In the genomic region with DNA sequence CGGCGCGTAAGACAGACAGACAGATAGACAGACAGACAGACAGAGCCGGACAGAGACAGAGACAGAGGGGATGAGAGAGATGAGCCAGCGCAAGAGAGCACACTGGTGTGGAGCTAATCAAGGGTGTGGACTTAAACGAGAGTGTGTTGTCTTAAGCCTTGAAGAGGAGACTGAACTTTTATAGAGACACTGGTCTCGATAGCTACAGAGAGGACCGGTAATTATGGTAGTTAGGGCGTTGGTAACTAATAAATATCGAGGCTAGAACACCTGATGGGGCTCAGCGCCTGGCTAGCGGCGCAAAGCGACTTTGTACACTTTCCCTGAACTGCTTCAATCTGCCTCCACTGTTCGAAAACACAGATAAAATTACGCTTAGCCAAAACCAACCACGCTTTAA, we compare ENCODE assay signal across 12 mouse cellular contexts. TPM values are rescaled to one million over a fixed set of nuclear protein-coding genes. Genes with fewer than 3 reads are reported as not detected.
DNase-seq lines count a peak whose midpoint lies in the region; ATAC-seq and TF ChIP-seq lines count a peak whose summit lies in the region.
"Had no signal": no experiment of that assay in that cellular context is flagged by ENCODE, and none has a peak within 500 bp of the region (broad histone marks: within the 10 kb centered on the region; RNA-seq: fewer than 3 reads in every experiment).

No protein-coding gene starts in this region.

- H3K27me3 ChIP-seq in heart, embryonic 16.5 days (ENCODE audit: control insufficient read depth, insufficient read depth, low read length), result peaks cover 54% of the 10 kb centered on the region
- peaks cover 48% of the 10 kb centered on the region for H3K27me3 ChIP-seq in lung, postnatal 0 days (replicated peaks; ENCODE audit: insufficient read depth, low read length)
- peaks cover 56% of the 10 kb centered on the region for H3K27me3 ChIP-seq in hindbrain, postnatal 0 days (ENCODE audit: insufficient read depth, low read length)

- no peak overlapping the region; the same call in 1 of the 2 replicates for H3K27ac ChIP-seq in heart, embryonic 16.5 days (ENCODE audit: low read length)
- no peak overlapping the region for H3K27ac ChIP-seq in lung, postnatal 0 days (ENCODE audit: low read length)
- no peak overlapping the region for H3K27ac ChIP-seq in hindbrain, postnatal 0 days
- H3K27ac ChIP-seq in olfactory bulb, adult 2 months (ENCODE audit: insufficient read depth, low read depth, low read length), result 0 out of 2 replicates have a peak overlapping the region, but pooled peaks have one; percentile 15
- H3K27ac ChIP-seq: midbrain, embryonic 12.5 days had no signal

- no peaks in the 10 kb centered on the region for H3K36me3 ChIP-seq in heart, embryonic 16.5 days (ENCODE audit: control insufficient read depth, insufficient read depth)
- H3K36me3 ChIP-seq in lung, postnatal 0 days (ENCODE audit: insufficient read depth, low read length), result no peaks in the 10 kb centered on the region
- H3K36me3 ChIP-seq in hindbrain, postnatal 0 days (ENCODE audit: insufficient read depth, low read length), result no peaks in the 10 kb centered on the region
- H3K36me3 ChIP-seq: midbrain, embryonic 12.5 days had no signal

- no peak for DNase-seq in heart, postnatal 4 days
- DNase-seq in lung, postnatal 0 days (ENCODE audit: low spot score), result no peak
- no peak for DNase-seq in lung, postnatal 4 days
- no peak for DNase-seq in hindbrain, postnatal 0 days (ENCODE audit: low spot score)
- DNase-seq in thymus, postnatal 4 days, result no peak
- DNase-seq: adrenal gland, adult 2 months; cerebellum, adult 8-10 months; thymus, postnatal 25 days had no signal

- H3K4me3 ChIP-seq in heart, embryonic 16.5 days (ENCODE audit: low read length), result peak overlapping the region; percentile 44
- H3K4me3 ChIP-seq in lung, postnatal 0 days (ENCODE audit: low read depth, low read length), result peak overlapping the region; percentile 56
- H3K4me3 ChIP-seq in hindbrain, postnatal 0 days (ENCODE audit: low read length), result 0 out of 2 replicates have a peak overlapping the region, but pooled peaks have one; percentile 43
- H3K4me3 ChIP-seq in olfactory bulb, adult 2 months (ENCODE audit: insufficient read depth, low read depth, low read length), result peak overlapping the region; percentile 27
- H3K4me3 ChIP-seq: midbrain, embryonic 12.5 days had no signal

- WGBS in heart, embryonic 16.5 days, result 12% methylated on average over 17 of the region's 17 CpGs
- WGBS in lung, postnatal 0 days, result 7% methylated on average over 17 of the region's 17 CpGs
- WGBS in hindbrain, postnatal 0 days, result 6% methylated on average over 17 of the region's 17 CpGs
- WGBS in olfactory bulb, adult 2 months, result 11% methylated on average over 17 of the region's 17 CpGs

- no peak for TF ChIP-seq POLR2A in olfactory bulb, adult 2 months (IDR thresholded peaks at IDR 0.05; ENCODE audit: insufficient read depth, low read depth, low read length)

- no peak for TF ChIP-seq EP300 in lung, postnatal 0 days (IDR thresholded peaks at IDR 0.05)

- TF ChIP-seq CTCF in lung, postnatal 0 days (IDR thresholded peaks at IDR 0.05), result no peak
- TF ChIP-seq CTCF in hindbrain, postnatal 0 days (IDR thresholded peaks at IDR 0.05; ENCODE audit: low read depth), result no peak
- no peak for TF ChIP-seq CTCF in olfactory bulb, adult 2 months (IDR thresholded peaks at IDR 0.05; ENCODE audit: insufficient read depth, low read depth, low read length)

- H3K4me1 ChIP-seq in heart, embryonic 16.5 days (ENCODE audit: control insufficient read depth, insufficient read depth, low read length), result peaks cover 12% of the 10 kb centered on the region
- peaks cover 5% of the 10 kb centered on the region; the same call in 1 of the 2 replicates for H3K4me1 ChIP-seq in lung, postnatal 0 days (ENCODE audit: insufficient read depth, low read depth, low read length)
- H3K4me1 ChIP-seq in hindbrain, postnatal 0 days (ENCODE audit: insufficient read depth, low read length), result peaks cover 8% of the 10 kb centered on the region; the same call in 1 of the 2 replicates
- peaks cover 17% of the 10 kb centered on the region for H3K4me1 ChIP-seq in olfactory bulb, adult 2 months (ENCODE audit: control insufficient read depth, insufficient read depth, low read length)

- peak overlapping the region; percentile 41 for H3K9ac ChIP-seq in heart, embryonic 16.5 days (ENCODE audit: low read length)
- no peak overlapping the region for H3K9ac ChIP-seq in lung, postnatal 0 days (replicated peaks; ENCODE audit: low read depth)
- no peak overlapping the region for H3K9ac ChIP-seq in hindbrain, postnatal 0 days (replicated peaks; ENCODE audit: low read length)
- H3K9ac ChIP-seq: midbrain, embryonic 12.5 days had no signal

- peak overlapping the region; percentile 42 for H3K4me2 ChIP-seq in heart, embryonic 16.5 days (ENCODE audit: low read depth, low read length)
- peak overlapping the region; percentile 75 for H3K4me2 ChIP-seq in lung, postnatal 0 days (replicated peaks; ENCODE audit: low read depth, low read length)
- H3K4me2 ChIP-seq in hindbrain, postnatal 0 days (ENCODE audit: low read depth, low read length), result no peak overlapping the region
- H3K4me2 ChIP-seq: midbrain, embryonic 12.5 days had no signal

- H3K9me3 ChIP-seq in heart, embryonic 16.5 days (replicated peaks; ENCODE audit: control insufficient read depth, low read length), result no peaks in the 10 kb centered on the region
- no peaks in the 10 kb centered on the region for H3K9me3 ChIP-seq in lung, postnatal 0 days (ENCODE audit: low read length)
- H3K9me3 ChIP-seq in hindbrain, postnatal 0 days (ENCODE audit: low read length), result no peaks in the 10 kb centered on the region
- H3K9me3 ChIP-seq: midbrain, embryonic 12.5 days had no signal

- no peak for ATAC-seq in heart, embryonic 16.5 days (replicated peaks; ENCODE audit: extremely low read depth, insufficient read depth, low FRiP score)
- no peak for ATAC-seq in lung, postnatal 0 days
- ATAC-seq in hindbrain, postnatal 0 days, result no peak
- no peak for ATAC-seq in cerebellum, adult (ENCODE audit: insufficient number of reproducible peaks, low FRiP score, low TSS enrichment)

RNA-seq across cellular contexts. Expression of gene Flt1, which starts 2.0 kb away (rescaled TPM):
- 21.4 and 22.6 TPM in 2 replicates for polyA plus RNA-seq in heart, embryonic 16.5 days (2015; fragmentation: Nextera tagmentation; extraction: Ambion mirVana)
- 10 to 100 TPM; 44.1 to 45.8 TPM for total RNA-seq in heart, postnatal 4 days (2021)
- polyA plus RNA-seq in lung, postnatal 0 days (2015; fragmentation: Nextera tagmentation; extraction: Ambion mirVana), result 18.1 and 19.5 TPM in 2 replicates
- 17.7 and 17.9 TPM in 2 replicates for total RNA-seq in hindbrain, postnatal 0 days (2014; rRNA removed)
- polyA plus RNA-seq in hindbrain, postnatal 0 days (2015; fragmentation: Nextera tagmentation; extraction: Ambion mirVana), result 10.0 and 11.1 TPM in 2 replicates
- not detected in 2 replicates for polyA plus RNA-seq in olfactory bulb, adult 2 months (2012; ENCODE audit: insufficient read depth, insufficient read length, low replicate concordance, missing spikeins)
